In genomic region chr11:79144741-79145140, GRCm38 (mm10) we compare ENCODE assay signal across 8 mouse cellular contexts. TPM values are rescaled to one million over a fixed set of nuclear protein-coding genes. Genes with fewer than 3 reads are reported as not detected.
A peak's percentile ranks its signal among the peaks of the same experiment; 100 is the strongest.
DNase-seq lines count a peak whose midpoint lies in the region; ATAC-seq lines count a peak whose summit lies in the region.

No protein-coding gene starts in this region.

- no peak for DNase-seq in kidney, adult 11 months
- no peak for DNase-seq in spleen, postnatal 14 days (ENCODE audit: low spot score in 2 of 2)
- no peak for DNase-seq in yolk sac, embryonic 10.5 days (ENCODE audit: low spot score)

- ATAC-seq in kidney, embryonic 16.5 days (ENCODE audit: low FRiP score, low TSS enrichment), result no peak
- no peak for ATAC-seq in embryonic facial prominence, embryonic 15.5 days (ENCODE audit: insufficient number of reproducible peaks, low FRiP score, low TSS enrichment, low read depth)
- ATAC-seq in intestine, embryonic 16.5 days, result no peak
- no peak for ATAC-seq in neural tube, embryonic 12.5 days (ENCODE audit: low FRiP score, low read depth)
- ATAC-seq in granulocyte monocyte progenitor cell, adult 5-6 weeks (replicated peaks; ENCODE audit: poor library complexity, severe bottlenecking), result no peak

- peak overlapping the region; percentile 79 for H3K4me3 ChIP-seq in kidney, embryonic 16.5 days (ENCODE audit: low read length)
- peak overlapping the region; percentile 95 for H3K4me3 ChIP-seq in embryonic facial prominence, embryonic 15.5 days (replicated peaks)
- H3K4me3 ChIP-seq in intestine, embryonic 16.5 days (ENCODE audit: low read length), result peak overlapping the region; percentile 92
- peak overlapping the region; percentile 74; the same call in 1 of the 2 replicates for H3K4me3 ChIP-seq in neural tube, embryonic 12.5 days

- H3K9me3 ChIP-seq in kidney, embryonic 16.5 days (ENCODE audit: low read length), result no peaks in the 10 kb centered on the region
- H3K9me3 ChIP-seq in embryonic facial prominence, embryonic 15.5 days (replicated peaks), result no peaks in the 10 kb centered on the region
- no peaks in the 10 kb centered on the region for H3K9me3 ChIP-seq in intestine, embryonic 16.5 days (ENCODE audit: control insufficient read depth, low read length)
- H3K9me3 ChIP-seq in neural tube, embryonic 12.5 days, result no peaks in the 10 kb centered on the region

- peaks cover 29% of the 10 kb centered on the region for H3K4me1 ChIP-seq in kidney, embryonic 16.5 days (ENCODE audit: insufficient read depth, low read length)
- peaks cover 40% of the 10 kb centered on the region for H3K4me1 ChIP-seq in embryonic facial prominence, embryonic 15.5 days
- H3K4me1 ChIP-seq in intestine, embryonic 16.5 days (ENCODE audit: control insufficient read depth, insufficient read depth, low read length), result peaks cover 39% of the 10 kb centered on the region
- peaks cover 20% of the 10 kb centered on the region for H3K4me1 ChIP-seq in neural tube, embryonic 12.5 days

- 54% methylated on average over 1 of the region's 1 CpGs for WGBS in kidney, embryonic 16.5 days
- 34% methylated on average over 1 of the region's 1 CpGs for WGBS in embryonic facial prominence, embryonic 15.5 days
- WGBS in intestine, embryonic 16.5 days, result 52% methylated on average over 1 of the region's 1 CpGs
- WGBS in neural tube, embryonic 12.5 days, result 39% methylated on average over 1 of the region's 1 CpGs

- H3K4me2 ChIP-seq in kidney, embryonic 16.5 days (replicated peaks; ENCODE audit: low read depth, low read length), result peak overlapping the region; percentile 72
- peak overlapping the region; percentile 73 for H3K4me2 ChIP-seq in embryonic facial prominence, embryonic 15.5 days (replicated peaks)
- H3K4me2 ChIP-seq in intestine, embryonic 16.5 days (ENCODE audit: low read depth, low read length), result peak overlapping the region; percentile 81
- peak overlapping the region; percentile 76 for H3K4me2 ChIP-seq in neural tube, embryonic 12.5 days (replicated peaks)

- H3K9ac ChIP-seq in kidney, embryonic 16.5 days (replicated peaks; ENCODE audit: low read length), result peak overlapping the region; percentile 89
- peak overlapping the region; percentile 93; the same call in 1 of the 2 replicates for H3K9ac ChIP-seq in embryonic facial prominence, embryonic 15.5 days
- H3K9ac ChIP-seq in intestine, embryonic 16.5 days (ENCODE audit: low read depth, low read length), result peak overlapping the region; percentile 96
- peak overlapping the region; percentile 88 for H3K9ac ChIP-seq in neural tube, embryonic 12.5 days

- H3K36me3 ChIP-seq in kidney, embryonic 16.5 days (ENCODE audit: insufficient read depth, low read length), result no peaks in the 10 kb centered on the region
- no peaks in the 10 kb centered on the region for H3K36me3 ChIP-seq in embryonic facial prominence, embryonic 15.5 days
- no peaks in the 10 kb centered on the region for H3K36me3 ChIP-seq in intestine, embryonic 16.5 days (ENCODE audit: control insufficient read depth, insufficient read depth, low read length)
- H3K36me3 ChIP-seq in neural tube, embryonic 12.5 days, result no peaks in the 10 kb centered on the region

- H3K27ac ChIP-seq in kidney, embryonic 16.5 days (ENCODE audit: low read length), result no peak overlapping the region
- H3K27ac ChIP-seq in embryonic facial prominence, embryonic 15.5 days (replicated peaks), result no peak overlapping the region; the same call in 1 of the 2 replicates
- H3K27ac ChIP-seq in intestine, embryonic 16.5 days (ENCODE audit: low read length), result peak overlapping the region; percentile 96
- no peak overlapping the region for H3K27ac ChIP-seq in neural tube, embryonic 12.5 days

- no peaks in the 10 kb centered on the region for H3K27me3 ChIP-seq in kidney, embryonic 16.5 days (ENCODE audit: insufficient read depth, low read length)
- H3K27me3 ChIP-seq in embryonic facial prominence, embryonic 15.5 days, result no peaks in the 10 kb centered on the region
- H3K27me3 ChIP-seq in intestine, embryonic 16.5 days (replicated peaks; ENCODE audit: control insufficient read depth, insufficient read depth, low read length), result no peaks in the 10 kb centered on the region
- no peaks in the 10 kb centered on the region for H3K27me3 ChIP-seq in neural tube, embryonic 12.5 days (replicated peaks)

RNA-seq across cellular contexts. Expression of gene Ksr1, which starts 1.5 kb away (rescaled TPM):
- polyA plus RNA-seq in kidney, embryonic 16.5 days (2015; fragmentation: Nextera tagmentation; extraction: Ambion mirVana), result 3.5 and 3.8 TPM in 2 replicates
- polyA plus RNA-seq in embryonic facial prominence, embryonic 15.5 days (2015; fragmentation: Nextera tagmentation; extraction: Ambion mirVana), result 5.6 and 5.8 TPM in 2 replicates
- 4.1 and 4.6 TPM in 2 replicates for polyA plus RNA-seq in intestine, embryonic 16.5 days (2015; fragmentation: Nextera tagmentation; extraction: Ambion mirVana)
- 3.7 and 5.7 TPM in 2 replicates for polyA plus RNA-seq in neural tube, embryonic 12.5 days (2016; fragmentation: Nextera tagmentation; extraction: Ambion mirVana)
- 8.1 and 19.2 TPM in 2 replicates for total RNA-seq in granulocyte monocyte progenitor cell, adult 5-6 weeks (2014; fragmentation: Nextera tagmentation)
- total RNA-seq in granulocyte monocyte progenitor cell, adult 5-6 weeks (2017), result 5.4 and 8.2 TPM in 2 replicates
